Mouse (Mus musculus) kidney, adult 2 months (tissue): Measurements from ENCODE around the gene B3gnt2. TPM values are rescaled to one million over a fixed set of nuclear protein-coding genes. Genes with fewer than 3 reads are reported as not detected.
"Not testable (repeated sequence)": the region's sequence is repeated elsewhere in the genome, so short reads cannot be mapped to it uniquely, and the experiment has no call there.

ENCODE experiments used
- DNase-seq: peaks from one replicate; pipeline ENCODE4 v3.0.0; 2021
- H3K27ac ChIP-seq: fragments of 200-500 bp; 2 replicates; pipeline ENCODE4 v1.5.1; 2012; ENCODE audit warnings: low read depth, low read length, control low read depth, inconsistent platforms; ENCODE audit not compliant: insufficient read depth
- H3K27me3 ChIP-seq: fragments of 200-500 bp; replicated peaks from 2 replicates; pipeline ENCODE4 v1.6.1; 2012; ENCODE audit warnings: mild to moderate bottlenecking, moderate library complexity, low read length, inconsistent platforms; ENCODE audit not compliant: control insufficient read depth, insufficient read depth
- H3K36me3 ChIP-seq: fragments of 200-500 bp; 2 replicates; pipeline ENCODE4 v1.6.1; 2012; ENCODE audit warnings: mild to moderate bottlenecking, moderate library complexity, low read length, inconsistent platforms; ENCODE audit not compliant: control insufficient read depth, insufficient read depth
- H3K4me1 ChIP-seq: fragments of 200-500 bp; 2 replicates; pipeline ENCODE4 v1.6.1; 2011; ENCODE audit warnings: low read length; ENCODE audit not compliant: control insufficient read depth, insufficient read depth
- H3K4me3 ChIP-seq: fragments of 200-500 bp; 2 replicates; pipeline ENCODE4 v1.5.1; 2011; ENCODE audit warnings: mild to moderate bottlenecking, low read depth, low read length, control low read depth; ENCODE audit not compliant: insufficient read depth
- CTCF ChIP-seq: fragments of 200-500 bp; conservative IDR thresholded peaks from 2 replicates; pipeline ENCODE4 v1.5.1; 2011; ENCODE audit warnings: low read depth, mild to moderate bottlenecking, control low read depth, low read length, moderate library complexity, mixed read lengths; ENCODE audit not compliant: insufficient read depth, insufficient read length
- POLR2A ChIP-seq: fragments of 200-500 bp; IDR thresholded peaks from one replicate; pipeline ENCODE4 v1.6.1; 2011; ENCODE audit warnings: low read depth, low read length, control low read depth
- WGBS: fragments of 180-500 bp; shearing (Covaris S2); methylation state at CpG from one replicate; pipeline ENCODE4 v1.1.7; 2018; 5-methylcytosine and 5-hydroxymethylcytosine counted together
- polyA plus RNA-seq: library from polyadenylated mRNA; depleted of rRNA; stranded (reverse); fragments of >200 nt; gene quantifications from 2 replicates; pipeline ENCODE4 v1.2.3, GENCODE M21; 2012

The B3gnt2 gene
- polyA plus RNA-seq, 1 experiment, result 21.0 TPM

GRCm38 (mm10) chr11:22741998-22742626 lies 118.6 kb downstream of the B3gnt2 start:
- no peaks in the 10 kb centered on the region for H3K36me3 ChIP-seq
- H3K4me3 ChIP-seq, result no peak overlapping the region
- no peaks in the 10 kb centered on the region for H3K27me3 ChIP-seq
- no peaks in the 10 kb centered on the region for H3K4me1 ChIP-seq
- TF ChIP-seq POLR2A, result no peak
- TF ChIP-seq CTCF, result no peak
- WGBS, result 86% methylated on average over 7 of the region's 7 CpGs
- DNase-seq, result no peak
- no peak overlapping the region for H3K27ac ChIP-seq

- Histone ChIP-seq H3K4me3 (no peak overlapping the region), H3K36me3 (no peaks in the 10 kb centered on the region), H3K27ac (no peak overlapping the region), H3K27me3 (no peaks in the 10 kb centered on the region), H3K4me1 (no peaks in the 10 kb centered on the region)
- 65% methylated on average over 3 of the region's 3 CpGs for WGBS
- no peak for DNase-seq
- TF ChIP-seq POLR2A (no peak), CTCF (no peak)
These were observed 119.3 kb downstream of the B3gnt2 start for GRCm38 (mm10) chr11:22741436-22741835.

- Histone ChIP-seq H3K27me3 (no peaks in the 10 kb centered on the region), H3K4me3 (no peak overlapping the region), H3K27ac (no peak overlapping the region), H3K36me3 (no peaks in the 10 kb centered on the region), H3K4me1 (no peaks in the 10 kb centered on the region)
- WGBS, result 66% methylated on average over 5 of the region's 5 CpGs
- peak; percentile 40 for DNase-seq
- no peak for TF ChIP-seq POLR2A
- no peak for TF ChIP-seq CTCF
These were observed 121.1 kb downstream of the B3gnt2 start for GRCm38 (mm10) chr11:22739497-22740288.

- no peaks in the 10 kb centered on the region for H3K36me3 ChIP-seq
- no peak overlapping the region for H3K27ac ChIP-seq
- no peak for TF ChIP-seq POLR2A
- TF ChIP-seq CTCF, result no peak
- no peaks in the 10 kb centered on the region for H3K4me1 ChIP-seq
- H3K27me3 ChIP-seq, result no peaks in the 10 kb centered on the region
- 80% methylated on average over 7 of the region's 7 CpGs for WGBS
- DNase-seq, result no peak
- H3K4me3 ChIP-seq, result no peak overlapping the region
These were observed 124.1 kb downstream of the B3gnt2 start for GRCm38 (mm10) chr11:22736521-22737225.

- not testable (repeated sequence) for H3K4me3 ChIP-seq, H3K36me3 ChIP-seq, H3K4me1 ChIP-seq, H3K27ac ChIP-seq, H3K27me3 ChIP-seq, DNase-seq
- 61% methylated on average over 5 of the region's 5 CpGs for WGBS
These were observed 125.6 kb downstream of the B3gnt2 start for GRCm38 (mm10) chr11:22735128-22735527.

GRCm38 (mm10) chr11:22733936-22734335 lies 126.8 kb downstream of the B3gnt2 start:
- no peaks in the 10 kb centered on the region for H3K4me1 ChIP-seq
- no peaks in the 10 kb centered on the region for H3K36me3 ChIP-seq
- no peak overlapping the region for H3K4me3 ChIP-seq
- 94% methylated on average over 6 of the region's 6 CpGs for WGBS
- no peak overlapping the region for H3K27ac ChIP-seq
- H3K27me3 ChIP-seq, result no peaks in the 10 kb centered on the region
- TF ChIP-seq POLR2A (no peak), CTCF (no peak)
- DNase-seq, result no peak

GRCm38 (mm10) chr11:22732907-22733306 lies 127.9 kb downstream of the B3gnt2 start:
- Histone ChIP-seq H3K27me3 (no peaks in the 10 kb centered on the region), H3K4me1 (no peaks in the 10 kb centered on the region), H3K4me3 (no peak overlapping the region), H3K27ac (no peak overlapping the region), H3K36me3 (no peaks in the 10 kb centered on the region)
- WGBS, result 89% methylated on average over 4 of the region's 4 CpGs
- no peak for DNase-seq
- TF ChIP-seq CTCF, result no peak
